Mouse (Mus musculus) testis, postnatal 10 days (tissue): ENCODE data around the gene Ccdc105.

Experiments
- DNase-seq: peaks from one replicate; pipeline ENCODE4 v3.0.0; 2021; ENCODE audit warnings: low spot score

Ccdc105 gene

GRCm38 (mm10) chr10:78752452-78753191 lies at the start of gene Ccdc105:
Gene Ccdc105 (minus strand): TSS chr10:78753065.
- DNase-seq = peak; percentile 79

- DNase-seq = no peak
Measured at GRCm38 (mm10) chr10:78801449-78801848, 48.6 kb upstream of the Ccdc105 start.

GRCm38 (mm10) chr10:78790561-78790960 lies 37.7 kb upstream of the Ccdc105 start:
- no peak for DNase-seq

- DNase-seq = peak; percentile 82
Measured at GRCm38 (mm10) chr10:78787566-78788087, 34.8 kb upstream of the Ccdc105 start.

- peak; percentile 78 for DNase-seq
Measured at GRCm38 (mm10) chr10:78779981-78780651, 27.3 kb upstream of the Ccdc105 start, which contains the start of gene Slc1a6. Gene Slc1a6 (plus strand): TSS chr10:78780496.

GRCm38 (mm10) chr10:78779527-78779926 lies 26.7 kb upstream of the Ccdc105 start:
- no peak for DNase-seq

- DNase-seq = no peak
Measured at GRCm38 (mm10) chr10:78775830-78776229, 23.0 kb upstream of the Ccdc105 start.

GRCm38 (mm10) chr10:78765570-78765969 lies 12.7 kb upstream of the Ccdc105 start:
- DNase-seq = no peak

GRCm38 (mm10) chr10:78756021-78756420 lies 3.2 kb upstream of the Ccdc105 start:
- peak; percentile 88 for DNase-seq

GRCm38 (mm10) chr10:78748946-78749345 lies 3.9 kb downstream of the Ccdc105 start:
- DNase-seq = no peak

GRCm38 (mm10) chr10:78748161-78748560 lies 4.7 kb downstream of the Ccdc105 start:
- DNase-seq = no peak

GRCm38 (mm10) chr10:78747035-78747721 lies 5.7 kb downstream of the Ccdc105 start:
- DNase-seq = peak; percentile 64

GRCm38 (mm10) chr10:78745453-78746232 lies 7.2 kb downstream of the Ccdc105 start:
- DNase-seq = no peak

- no peak for DNase-seq
Measured at GRCm38 (mm10) chr10:78743721-78744120, 9.1 kb downstream of the Ccdc105 start.

- DNase-seq = no peak
Measured at GRCm38 (mm10) chr10:78739821-78740220, 13.0 kb downstream of the Ccdc105 start.

GRCm38 (mm10) chr10:78727876-78728275 lies 25.0 kb downstream of the Ccdc105 start:
- DNase-seq = no peak

GRCm38 (mm10) chr10:78727035-78727434 lies 25.8 kb downstream of the Ccdc105 start:
- DNase-seq = no peak

GRCm38 (mm10) chr10:78723416-78723815 lies 29.4 kb downstream of the Ccdc105 start:
- DNase-seq = no peak

- no peak for DNase-seq
Measured at GRCm38 (mm10) chr10:78722654-78723053, 30.2 kb downstream of the Ccdc105 start.

- no peak for DNase-seq
Measured at GRCm38 (mm10) chr10:78722036-78722435, 30.8 kb downstream of the Ccdc105 start.

GRCm38 (mm10) chr10:78718056-78718455 lies 34.8 kb downstream of the Ccdc105 start, which contains the start of gene Casp14:
Gene Casp14 (minus strand): TSS chr10:78718294.
- DNase-seq = no peak

- no peak for DNase-seq
Measured at GRCm38 (mm10) chr10:78716231-78716630, 36.6 kb downstream of the Ccdc105 start.
